Mouse (Mus musculus) MEL (cell line): ENCODE results near the gene Cdh4. TPM values are rescaled to one million over a fixed set of nuclear protein-coding genes. Genes with fewer than 3 reads are reported as not detected.

ENCODE experiments used
- DNase-seq: peaks from one replicate; pipeline ENCODE4 v3.0.0; 2011; ENCODE audit warnings: low read depth, low spot score
- H3K27ac ChIP-seq: 2 replicates; pipeline ENCODE4 v1.5.1; 2012; ENCODE audit warnings: low read depth, mild to moderate bottlenecking, control low read depth, low read length, moderate library complexity; ENCODE audit not compliant: control insufficient read depth
- H3K27me3 ChIP-seq, 2 experiments: fragments of 150-350 bp in 1 of 2; sonication (generic) in 1 of 2; 2 replicates each; pipeline ENCODE4 v1.6.1; 2012; ENCODE audit warnings: low read length in 2 of 2, mild to moderate bottlenecking in 2 of 2, improper control_type of control experiment in 1 of 2, moderate library complexity in 1 of 2; ENCODE audit not compliant: insufficient read depth in 2 of 2, control insufficient read depth in 1 of 2
- H3K36me3 ChIP-seq, 2 experiments: 2 replicates each; pipeline ENCODE4 v1.6.1; 2012 to 2014; ENCODE audit warnings: low read length in 2 of 2, improper control_type of control experiment in 1 of 2, inconsistent platforms in 1 of 2, mild to moderate bottlenecking in 1 of 2; ENCODE audit not compliant: insufficient read depth in 2 of 2, control insufficient read depth in 1 of 2
- H3K4me1 ChIP-seq, 2 experiments: fragments of 150-350 bp in 1 of 2; sonication (generic) in 1 of 2; 2 replicates each; pipeline ENCODE4 v1.6.1; 2012; ENCODE audit warnings: low read length in 2 of 2, improper control_type of control experiment in 1 of 2, mild to moderate bottlenecking in 1 of 2; ENCODE audit not compliant: insufficient read depth in 2 of 2, control insufficient read depth in 1 of 2
- H3K4me3 ChIP-seq, 2 experiments: fragments of 150-350 bp in 1 of 2; sonication (generic) in 1 of 2; 2 replicates each; pipeline ENCODE4 v1.5.1; 2012; ENCODE audit warnings: low read depth in 2 of 2, low read length in 2 of 2, mild to moderate bottlenecking in 2 of 2, moderate library complexity in 2 of 2, control low read depth in 1 of 2, improper control_type of control experiment in 1 of 2; ENCODE audit not compliant: control insufficient read depth in 1 of 2, insufficient read depth in 1 of 2
- H3K79me2 ChIP-seq: 2 replicates; pipeline ENCODE4 v1.6.1; 2012; ENCODE audit warnings: mild to moderate bottlenecking, low read length, moderate library complexity; ENCODE audit not compliant: control insufficient read depth, poor library complexity, insufficient read depth
- H3K9ac ChIP-seq: 2 replicates; pipeline ENCODE4 v1.6.1; 2012; ENCODE audit warnings: low read depth, mild to moderate bottlenecking, control low read depth, low read length, moderate library complexity; ENCODE audit not compliant: control insufficient read depth, poor library complexity, severe bottlenecking
- H3K9me3 ChIP-seq: fragments of 150-350 bp; sonication (generic); replicated peaks from 2 replicates; pipeline ENCODE4 v1.6.1; 2012; ENCODE audit warnings: mild to moderate bottlenecking, low read length, improper control_type of control experiment, moderate library complexity; ENCODE audit not compliant: insufficient read depth
- BHLHE40 ChIP-seq: IDR thresholded peaks from 2 replicates; pipeline ENCODE4 v1.6.1; 2012; ENCODE audit warnings: low read depth, mild to moderate bottlenecking, inconsistent platforms, low read length, improper control_type of control experiment, borderline replicate concordance
- CHD1 ChIP-seq: IDR thresholded peaks from 2 replicates; pipeline ENCODE4 v1.6.1; 2012; ENCODE audit warnings: low read depth, mild to moderate bottlenecking, inconsistent platforms, low read length, improper control_type of control experiment
- CHD2 ChIP-seq: IDR thresholded peaks from 2 replicates; pipeline ENCODE4 v1.6.1; 2011; ENCODE audit warnings: low read length, improper control_type of control experiment
- CTCF ChIP-seq, 3 experiments: IDR thresholded peaks in 2 of 3; conservative IDR thresholded peaks in 1 of 3; 2 replicates each; pipeline ENCODE4 v1.5.1; 2011 to 2012; ENCODE audit warnings: low read length in 3 of 3, low read depth in 2 of 3, mild to moderate bottlenecking in 2 of 3, improper control_type of control experiment in 1 of 3, inconsistent platforms in 1 of 3, mixed read lengths in 1 of 3, moderate library complexity in 1 of 3; ENCODE audit not compliant: control insufficient read depth in 1 of 3, insufficient read depth in 1 of 3, poor library complexity in 1 of 3, severe bottlenecking in 1 of 3
- EP300 ChIP-seq, 2 experiments: IDR thresholded peaks; 2 replicates each; pipeline ENCODE4 v1.6.1; 2011; ENCODE audit warnings: improper control_type of control experiment in 2 of 2, low read length in 2 of 2, low read depth in 1 of 2, mild to moderate bottlenecking in 1 of 2
- GABPA ChIP-seq: IDR thresholded peaks from 2 replicates; pipeline ENCODE4 v1.6.1; 2012; ENCODE audit warnings: low read depth, mild to moderate bottlenecking, inconsistent platforms, low read length, improper control_type of control experiment, moderate library complexity
- HCFC1 ChIP-seq: IDR thresholded peaks from 2 replicates; pipeline ENCODE4 v1.6.1; 2012; ENCODE audit warnings: low read depth, mild to moderate bottlenecking, inconsistent platforms, low read length, improper control_type of control experiment, moderate library complexity
- MYB ChIP-seq: IDR thresholded peaks from 2 replicates; pipeline ENCODE4 v1.6.1; 2011; ENCODE audit warnings: mild to moderate bottlenecking, low read depth, low read length, improper control_type of control experiment
- MYC ChIP-seq: IDR thresholded peaks from 2 replicates; pipeline ENCODE4 v1.6.1; 2011; ENCODE audit warnings: low read depth, mild to moderate bottlenecking, low read length, improper control_type of control experiment, moderate library complexity
- NRF1 ChIP-seq: IDR thresholded peaks from 2 replicates; pipeline ENCODE4 v1.6.1; 2014; ENCODE audit warnings: low read depth, mild to moderate bottlenecking, inconsistent platforms, low read length, improper control_type of control experiment, moderate library complexity; ENCODE audit not compliant: poor library complexity, insufficient read depth, severe bottlenecking
- POLR2A ChIP-seq, 2 experiments: IDR thresholded peaks; 2 replicates each; pipeline ENCODE4 v1.6.1; 2011 to 2012; ENCODE audit warnings: low read length in 2 of 2, mild to moderate bottlenecking in 2 of 2, control low read depth in 1 of 2, improper control_type of control experiment in 1 of 2, low read depth in 1 of 2, moderate library complexity in 1 of 2; ENCODE audit not compliant: control insufficient read depth in 1 of 2, insufficient read depth in 1 of 2, poor library complexity in 1 of 2
- RAD21 ChIP-seq: IDR thresholded peaks from 2 replicates; pipeline ENCODE4 v1.6.1; 2011; ENCODE audit warnings: mild to moderate bottlenecking, low read depth, low read length, improper control_type of control experiment
- RCOR1 ChIP-seq: IDR thresholded peaks from 2 replicates; pipeline ENCODE4 v1.6.1; 2012; ENCODE audit warnings: low read depth, mild to moderate bottlenecking, inconsistent platforms, low read length, improper control_type of control experiment
- SMC3 ChIP-seq: IDR thresholded peaks from 2 replicates; pipeline ENCODE4 v1.6.1; 2011; ENCODE audit warnings: low read depth, low read length, improper control_type of control experiment
- TAL1 ChIP-seq: IDR thresholded peaks from 2 replicates; pipeline ENCODE4 v1.6.1; 2012; ENCODE audit warnings: mild to moderate bottlenecking, inconsistent platforms, low read length, moderate library complexity, mixed read lengths
- TCF12 ChIP-seq: IDR thresholded peaks from 2 replicates; pipeline ENCODE4 v1.6.1; 2014; ENCODE audit warnings: low read depth, mild to moderate bottlenecking, inconsistent platforms, low read length, improper control_type of control experiment, moderate library complexity
- UBTF ChIP-seq: IDR thresholded peaks from 2 replicates; pipeline ENCODE4 v1.6.1; 2012; ENCODE audit warnings: low read depth, mild to moderate bottlenecking, inconsistent platforms, low read length, improper control_type of control experiment, moderate library complexity, borderline replicate concordance; ENCODE audit not compliant: insufficient read depth
- USF1 ChIP-seq: IDR thresholded peaks from 2 replicates; pipeline ENCODE4 v1.6.1; 2014; ENCODE audit warnings: low read depth, mild to moderate bottlenecking, inconsistent platforms, low read length, improper control_type of control experiment, moderate library complexity
- ZKSCAN1 ChIP-seq: IDR thresholded peaks from 2 replicates; pipeline ENCODE4 v1.6.1; 2012; ENCODE audit warnings: low read depth, mild to moderate bottlenecking, inconsistent platforms, low read length, improper control_type of control experiment, moderate library complexity
- polyA plus RNA-seq, 2 experiments: library from polyadenylated mRNA; stranded (reverse) in 1 of 2; unstranded in 1 of 2; fragments of >175 nt in 1 of 2; fragments of >200 nt in 1 of 2; gene quantifications; 2 replicates each; pipeline versions ENCODE4 v1.2.1 to v1.2.4; 2012; ENCODE audit warnings: low replicate concordance in 2 of 2, low read depth in 1 of 2; ENCODE audit not compliant: insufficient read length in 2 of 2, insufficient read depth in 1 of 2, missing spikeins in 1 of 2
- total RNA-seq: library from RNA; depleted of rRNA; stranded (reverse); fragments of 300-350 nt; gene quantifications from 2 replicates; pipeline ENCODE4 v1.2.3, GENCODE M21; 2012

Gene Cdh4
- total and polyA plus RNA-seq, 3 experiments = not detected

- H3K27me3 ChIP-seq = no peaks in the 10 kb centered on the region
- H3K27ac ChIP-seq = no peak overlapping the region
- no peaks in the 10 kb centered on the region for H3K4me1 ChIP-seq
- no peak overlapping the region for H3K4me3 ChIP-seq
- H3K79me2 ChIP-seq = no peaks in the 10 kb centered on the region
- H3K36me3 ChIP-seq = peaks cover 0 to 2% of the 10 kb centered on the region in 2 experiments; a peak in 2 of 4 replicates
- no peaks in the 10 kb centered on the region for H3K9me3 ChIP-seq
- H3K9ac ChIP-seq = no peak overlapping the region
- DNase-seq = peak; percentile 9
- TF ChIP-seq SMC3 (0 out of 2 replicates have a peak, but pooled peaks have one; percentile 28), RAD21 (peak; percentile 41), CTCF (IDR thresholded peaks at IDR 0.05 in 2 of 3, conservative IDR thresholded peaks at IDR 0.05 in 1 of 3; ENCODE audit: control insufficient read depth in 1 of 3, insufficient read depth in 1 of 3, low read depth in 2 of 3, low read length in 3 of 3, poor library complexity in 1 of 3, severe bottlenecking in 1 of 3) (peak in 1 of 3 experiments; percentile 22; a peak in 1 of 6 replicates), EP300 (IDR thresholded peaks at IDR 0.05; ENCODE audit: low read depth in 1 of 2, low read length in 2 of 2) (no peak), RCOR1 (no peak)
Measured at GRCm38 (mm10) chr2:179921021-179921653, 478.9 kb downstream of the Cdh4 start.

GRCm38 (mm10) chr2:179924038-179924437 is 481.8 kb downstream of the Cdh4 start:
- Histone ChIP-seq H3K27ac (no peak overlapping the region), H3K27me3 (no peaks in the 10 kb centered on the region), H3K4me3 (no peak overlapping the region), H3K9me3 (no peaks in the 10 kb centered on the region), H3K36me3 (peaks cover 0 to 3% of the 10 kb centered on the region in 2 experiments; a peak in 1 of 4 replicates), H3K79me2 (no peaks in the 10 kb centered on the region), H3K4me1 (no peaks in the 10 kb centered on the region), H3K9ac (no peak overlapping the region)
- no peak for DNase-seq
- TF ChIP-seq TAL1 (no peak), UBTF (no peak), CHD1 (no peak), POLR2A (IDR thresholded peaks at IDR 0.05; ENCODE audit: control insufficient read depth in 1 of 2, insufficient read depth in 1 of 2, low read depth in 1 of 2, low read length in 2 of 2, poor library complexity in 1 of 2) (no peak), GABPA (no peak), ZKSCAN1 (no peak), HCFC1 (no peak), BHLHE40 (no peak)

- Histone ChIP-seq H3K79me2 (no peaks in the 10 kb centered on the region), H3K27ac (no peak overlapping the region), H3K4me3 (no peak overlapping the region), H3K4me1 (no peaks in the 10 kb centered on the region), H3K27me3 (no peaks in the 10 kb centered on the region), H3K36me3 (peaks cover 0 to 6% of the 10 kb centered on the region in 2 experiments; a peak in 1 of 4 replicates), H3K9ac (no peak overlapping the region), H3K9me3 (no peaks in the 10 kb centered on the region)
- TF ChIP-seq HCFC1 (no peak), USF1 (no peak), EP300 (IDR thresholded peaks at IDR 0.05; ENCODE audit: low read depth in 1 of 2, low read length in 2 of 2) (no peak), MYB (no peak), NRF1 (no peak), MYC (no peak), BHLHE40 (no peak), TCF12 (no peak), CHD2 (no peak)
- DNase-seq = no peak
Measured at GRCm38 (mm10) chr2:179929166-179929565, 486.9 kb downstream of the Cdh4 start.
